Mouse (Mus musculus): ENCODE measurements around the gene Gm17334.

- TF ChIP-seq POLR2A (IDR thresholded peaks at IDR 0.05; ENCODE audit: insufficient read depth, low read depth, low read length) (no peak), CTCF (IDR thresholded peaks at IDR 0.05) (no peak)
Observed at GRCm38 (mm10) chr11:53747985-53748384, 25.0 kb downstream of the Gm17334 start.

Data from heart, adult 2 months (tissue).